Mouse (Mus musculus) embryonic fibroblast, embryonic 13.5 days (primary cell): Measurements from ENCODE around the gene Casp8ap2.

Experiments used
- CTCF ChIP-seq: IDR thresholded peaks from 2 replicates; pipeline ENCODE4 v1.5.1; 2011; ENCODE audit warnings: mild to moderate bottlenecking, control low read depth, low read length, moderate library complexity, borderline replicate concordance; ENCODE audit not compliant: insufficient read depth
- POLR2A ChIP-seq: IDR thresholded peaks from 2 replicates; pipeline ENCODE4 v1.6.1; 2011; ENCODE audit warnings: low read depth, mild to moderate bottlenecking, control low read depth, low read length, moderate library complexity

GRCm38 (mm10) chr4:32656146-32656904, 41.1 kb downstream of the Casp8ap2 start:
- TF ChIP-seq CTCF (no peak), POLR2A (no peak)
